Mouse (Mus musculus): Measurements from ENCODE around the gene Stx4a. TPM values are rescaled to one million over a fixed set of nuclear protein-coding genes. Genes with fewer than 3 reads are reported as not detected.
"Not testable (repeated sequence)": the region's sequence is repeated elsewhere in the genome, so short reads cannot be mapped to it uniquely, and the experiment has no call there.

Stx4a gene
- polyA plus RNA-seq (2014; fragmentation: Nextera tagmentation; extraction: Ambion mirVana), result 9.6 and 10.6 TPM in 2 replicates

DNA sequence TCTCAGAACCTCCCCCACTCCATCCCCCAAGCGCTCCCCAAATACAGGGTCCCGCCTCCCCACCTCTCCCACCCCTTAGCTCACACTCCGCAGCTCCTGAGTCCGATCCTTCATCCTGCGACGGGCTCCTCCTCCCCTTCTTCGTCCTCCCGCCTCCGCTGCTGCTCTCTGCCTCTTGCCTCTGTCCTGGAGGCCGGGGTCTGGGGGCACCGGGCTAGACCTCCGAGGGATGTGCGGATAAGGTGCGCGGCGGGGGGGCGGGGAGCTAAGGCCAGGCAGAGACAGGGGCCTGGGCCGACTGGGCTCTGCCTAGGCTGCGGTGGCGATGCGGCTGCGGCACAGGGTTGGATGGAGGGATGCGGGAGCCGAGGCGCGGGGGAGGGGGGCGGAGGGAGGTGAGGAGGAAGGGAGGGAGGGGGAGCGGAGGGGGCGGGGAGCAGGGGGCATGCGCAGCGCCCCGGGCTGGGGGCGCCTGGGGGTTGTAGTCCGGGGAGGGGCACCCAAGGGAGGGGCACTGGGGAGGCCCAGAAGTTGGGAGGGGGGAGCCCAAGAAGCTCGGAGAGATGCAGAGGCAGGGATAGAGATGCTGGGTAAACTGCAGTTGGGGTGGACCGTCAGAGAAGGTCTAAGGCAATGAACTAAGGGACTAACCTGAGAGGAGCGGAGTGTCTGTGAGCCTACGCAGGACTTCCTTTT, at the start of gene Stx4a, which contains the start of gene Stx1b:
Gene Stx4a, plus strand, starts transcription at position 119 of the 696 bp plus-strand sequence.
Gene Stx1b, minus strand, starts transcription at position 374 of the 696 bp plus-strand sequence.
- ATAC-seq (ENCODE audit: low FRiP score), result peak; percentile 89
- 3% methylated on average over 32 of the region's 38 CpGs for WGBS

DNA sequence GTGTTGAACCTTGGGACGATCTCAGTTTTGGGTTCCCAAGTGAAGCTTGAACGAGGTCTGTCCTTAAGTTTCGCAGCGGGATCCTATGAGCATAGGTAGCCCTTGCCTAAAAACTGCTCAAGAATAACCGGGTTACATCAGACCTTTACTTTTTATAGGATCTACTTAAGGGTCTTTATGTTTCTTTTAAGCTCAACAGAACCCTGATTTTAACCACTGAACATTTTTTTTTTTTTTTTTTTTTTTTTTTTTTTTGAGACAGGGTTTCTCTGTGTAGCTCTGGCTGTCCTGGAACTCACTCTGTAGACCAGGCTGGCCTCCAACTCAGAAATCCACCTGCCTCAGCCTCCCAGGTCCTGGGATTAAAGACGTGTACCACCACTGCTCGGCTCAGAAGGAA, 48.3 kb upstream of the Stx4a start:
- not testable (repeated sequence) for H3K4me1 ChIP-seq (replicated peaks; ENCODE audit: control insufficient read depth, insufficient read depth, low read length); ATAC-seq (ENCODE audit: low FRiP score); DNase-seq (ENCODE audit: low spot score); H3K27me3 ChIP-seq (ENCODE audit: control insufficient read depth, insufficient read depth, low read length); H3K9me3 ChIP-seq (ENCODE audit: control insufficient read depth, low read length)
- Histone ChIP-seq H3K36me3 (replicated peaks; ENCODE audit: control insufficient read depth, insufficient read depth) (peaks cover 23% of the 10 kb centered on the region), H3K4me3 (replicated peaks; ENCODE audit: low read length) (peak overlapping the region; percentile 79), H3K27ac (peak overlapping the region; percentile 98), H3K9ac (peak overlapping the region; percentile 78), H3K4me2 (replicated peaks) (peak overlapping the region; percentile 60)
- 71% methylated on average over 7 of the region's 7 CpGs for WGBS

More for the DNA sequence above, at the start of gene Stx4a, which contains the start of gene Stx1b:
- Histone ChIP-seq H3K4me2 (replicated peaks) (peak within 1 kb of the TSS; percentile 84), H3K4me3 (replicated peaks; ENCODE audit: low read length) (peak within 1 kb of the TSS; percentile 85), H3K27ac (peak within 1 kb of the TSS; percentile 93), H3K9me3 (ENCODE audit: control insufficient read depth, low read length) (no peaks in the 10 kb centered on the region), H3K36me3 (replicated peaks; ENCODE audit: control insufficient read depth, insufficient read depth) (no peaks in the 10 kb centered on the region), H3K27me3 (ENCODE audit: control insufficient read depth, insufficient read depth, low read length) (no peaks in the 10 kb centered on the region), H3K9ac (peak within 1 kb of the TSS; percentile 96), H3K4me1 (replicated peaks; ENCODE audit: control insufficient read depth, insufficient read depth, low read length) (peaks cover 13% of the 10 kb centered on the region)
- peak; percentile 76 for DNase-seq (ENCODE audit: low spot score)

GRCm38 (mm10) chr7:127776426-127776825, 47.7 kb upstream of the Stx4a start, which contains the start of gene Setd1a:
Gene Setd1a, plus strand, starts transcription at chr7:127776670.
- H3K4me2 ChIP-seq (replicated peaks), result peak within 1 kb of the TSS; percentile 84
- H3K27me3 ChIP-seq (ENCODE audit: control insufficient read depth, insufficient read depth, low read length), result no peaks in the 10 kb centered on the region
- peaks cover 7% of the 10 kb centered on the region for H3K4me1 ChIP-seq (replicated peaks; ENCODE audit: control insufficient read depth, insufficient read depth, low read length)
- H3K9me3 ChIP-seq (ENCODE audit: control insufficient read depth, low read length), result no peaks in the 10 kb centered on the region
- ATAC-seq (ENCODE audit: low FRiP score) (peak; percentile 65), DNase-seq (ENCODE audit: low spot score) (peak; percentile 90)
- H3K27ac ChIP-seq, result peak within 1 kb of the TSS; percentile 98
- H3K9ac ChIP-seq, result peak within 1 kb of the TSS; percentile 78
- H3K36me3 ChIP-seq (replicated peaks; ENCODE audit: control insufficient read depth, insufficient read depth), result peaks cover 29% of the 10 kb centered on the region
- H3K4me3 ChIP-seq (replicated peaks; ENCODE audit: low read length), result peak within 1 kb of the TSS; percentile 79
- under 1% methylated on average over 23 of the region's 23 CpGs for WGBS

- H3K4me1 ChIP-seq (replicated peaks; ENCODE audit: control insufficient read depth, insufficient read depth, low read length), result peaks cover 7% of the 10 kb centered on the region
- peak overlapping the region; percentile 60 for H3K4me2 ChIP-seq (replicated peaks)
- ATAC-seq (ENCODE audit: low FRiP score), result peak; percentile 93
Measured at GRCm38 (mm10) chr7:127776878-127777473, 47.1 kb upstream of the Stx4a start.

GRCm38 (mm10) chr7:127777474-127778266, 46.4 kb upstream of the Stx4a start:
- WGBS, result 5% methylated on average over 44 of the region's 66 CpGs
- Histone ChIP-seq H3K9ac (peak overlapping the region; percentile 78), H3K27me3 (ENCODE audit: control insufficient read depth, insufficient read depth, low read length) (no peaks in the 10 kb centered on the region)

More at GRCm38 (mm10) chr7:127776878-127777473, 47.1 kb upstream of the Stx4a start:
- DNase-seq (ENCODE audit: low spot score), result peak; percentile 94
- Histone ChIP-seq H3K27me3 (ENCODE audit: control insufficient read depth, insufficient read depth, low read length) (no peaks in the 10 kb centered on the region), H3K9me3 (ENCODE audit: control insufficient read depth, low read length) (no peaks in the 10 kb centered on the region), H3K27ac (peak overlapping the region; percentile 98), H3K9ac (peak overlapping the region; percentile 78), H3K36me3 (replicated peaks; ENCODE audit: control insufficient read depth, insufficient read depth) (peaks cover 34% of the 10 kb centered on the region), H3K4me3 (replicated peaks; ENCODE audit: low read length) (peak overlapping the region; percentile 79)
- WGBS, result under 1% methylated on average over 68 of the region's 70 CpGs

GRCm38 (mm10) chr7:127778350-127778749, 45.7 kb upstream of the Stx4a start:
- no peaks in the 10 kb centered on the region for H3K9me3 ChIP-seq (ENCODE audit: control insufficient read depth, low read length)
- ATAC-seq (ENCODE audit: low FRiP score) (no peak), DNase-seq (ENCODE audit: low spot score) (no peak)
- peak overlapping the region; percentile 78 for H3K9ac ChIP-seq
- 77% methylated on average over 4 of the region's 4 CpGs for WGBS
- no peaks in the 10 kb centered on the region for H3K27me3 ChIP-seq (ENCODE audit: control insufficient read depth, insufficient read depth, low read length)
- peak overlapping the region; percentile 79 for H3K4me3 ChIP-seq (replicated peaks; ENCODE audit: low read length)
- peaks cover 7% of the 10 kb centered on the region for H3K4me1 ChIP-seq (replicated peaks; ENCODE audit: control insufficient read depth, insufficient read depth, low read length)
- H3K27ac ChIP-seq, result no peak overlapping the region
- H3K4me2 ChIP-seq (replicated peaks), result peak overlapping the region; percentile 84
- H3K36me3 ChIP-seq (replicated peaks; ENCODE audit: control insufficient read depth, insufficient read depth), result peaks cover 47% of the 10 kb centered on the region

More at GRCm38 (mm10) chr7:127777474-127778266, 46.4 kb upstream of the Stx4a start:
- H3K4me3 ChIP-seq (replicated peaks; ENCODE audit: low read length), result peak overlapping the region; percentile 79
- peak overlapping the region; percentile 84 for H3K4me2 ChIP-seq (replicated peaks)
- DNase-seq (ENCODE audit: low spot score) (peak; percentile 50), ATAC-seq (ENCODE audit: low FRiP score) (peak; percentile 54; the same call in 1 of the 2 replicates)
- H3K9me3 ChIP-seq (ENCODE audit: control insufficient read depth, low read length), result no peaks in the 10 kb centered on the region
- H3K4me1 ChIP-seq (replicated peaks; ENCODE audit: control insufficient read depth, insufficient read depth, low read length), result peaks cover 7% of the 10 kb centered on the region
- H3K36me3 ChIP-seq (replicated peaks; ENCODE audit: control insufficient read depth, insufficient read depth), result peaks cover 41% of the 10 kb centered on the region
- peak overlapping the region; percentile 98 for H3K27ac ChIP-seq

GRCm38 (mm10) chr7:127785308-127785707, 38.8 kb upstream of the Stx4a start, which contains the start of gene Gm49388:
Gene Gm49388, plus strand, starts transcription at chr7:127785608.
- Histone ChIP-seq H3K36me3 (replicated peaks; ENCODE audit: control insufficient read depth, insufficient read depth) (peaks cover 99% of the 10 kb centered on the region), H3K27ac (no peak within 1 kb of the TSS), H3K9ac (no peak within 1 kb of the TSS), H3K4me1 (replicated peaks; ENCODE audit: control insufficient read depth, insufficient read depth, low read length) (no peaks in the 10 kb centered on the region), H3K9me3 (ENCODE audit: control insufficient read depth, low read length) (no peaks in the 10 kb centered on the region), H3K4me3 (replicated peaks; ENCODE audit: low read length) (no peak within 1 kb of the TSS), H3K27me3 (ENCODE audit: control insufficient read depth, insufficient read depth, low read length) (no peaks in the 10 kb centered on the region), H3K4me2 (replicated peaks) (no peak within 1 kb of the TSS)
- DNase-seq (ENCODE audit: low spot score) (no peak), ATAC-seq (ENCODE audit: low FRiP score) (no peak)
- 95% methylated on average over 7 of the region's 7 CpGs for WGBS

DNA sequence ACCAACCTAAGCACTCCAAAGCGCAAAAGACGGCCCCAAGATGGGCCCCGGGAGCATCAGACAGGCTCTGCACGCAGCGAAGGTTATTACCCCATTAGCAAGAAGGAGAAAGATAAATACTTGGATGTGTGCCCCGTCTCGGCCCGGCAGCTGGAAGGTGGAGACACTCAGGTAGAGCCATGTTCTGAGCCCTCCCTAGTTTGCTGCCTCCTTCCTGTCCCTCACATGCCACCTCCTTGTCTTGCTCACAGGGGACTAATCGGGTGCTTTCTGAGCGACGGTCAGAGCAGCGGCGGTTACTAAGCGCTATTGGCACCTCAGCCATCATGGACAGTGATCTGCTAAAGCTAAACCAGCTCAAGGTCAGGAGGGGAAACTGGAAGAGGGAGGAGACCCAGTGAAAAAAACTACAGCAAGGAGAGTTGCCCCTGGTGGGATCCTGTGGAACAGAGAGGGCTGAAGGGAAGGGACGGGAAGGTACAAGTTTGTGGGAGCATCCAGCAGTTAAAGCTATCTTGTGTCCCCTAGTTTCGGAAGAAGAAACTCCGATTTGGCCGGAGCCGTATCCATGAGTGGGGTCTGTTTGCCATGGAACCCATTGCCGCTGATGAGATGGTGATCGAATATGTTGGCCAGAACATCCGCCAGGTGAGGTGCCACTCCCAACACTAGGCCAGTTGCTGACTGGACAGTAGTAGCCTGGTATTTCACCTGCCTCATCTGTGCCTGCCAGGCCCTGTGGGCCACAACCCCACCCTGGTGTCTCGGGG, 26.8 kb upstream of the Stx4a start:
- WGBS, result 95% methylated on average over 23 of the region's 23 CpGs
- Histone ChIP-seq H3K36me3 (replicated peaks; ENCODE audit: control insufficient read depth, insufficient read depth) (peaks cover 80% of the 10 kb centered on the region), H3K9ac (no peak overlapping the region), H3K4me2 (replicated peaks) (no peak overlapping the region), H3K27ac (no peak overlapping the region), H3K9me3 (ENCODE audit: control insufficient read depth, low read length) (no peaks in the 10 kb centered on the region), H3K27me3 (ENCODE audit: control insufficient read depth, insufficient read depth, low read length) (no peaks in the 10 kb centered on the region), H3K4me1 (replicated peaks; ENCODE audit: control insufficient read depth, insufficient read depth, low read length) (0 out of 2 replicates have a peak, but pooled peaks cover 5% of the 10 kb centered on the region), H3K4me3 (replicated peaks; ENCODE audit: low read length) (no peak overlapping the region)
- DNase-seq (ENCODE audit: low spot score), result no peak
- no peak for ATAC-seq (ENCODE audit: low FRiP score)
